23 mouse cellular contexts compared by ENCODE assay signal in genomic region chr13:30931613-30932012, GRCm38 (mm10). TPM values are rescaled to one million over a fixed set of nuclear protein-coding genes. Genes with fewer than 3 reads are reported as not detected.
A peak's percentile ranks its signal among the peaks of the same experiment; 100 is the strongest.
DNase-seq lines count a peak whose midpoint lies in the region; ATAC-seq lines count a peak whose summit lies in the region.
"Had no signal": no experiment of that assay in that cellular context is flagged by ENCODE, and none has a peak within 500 bp of the region (broad histone marks: within the 10 kb centered on the region; RNA-seq: fewer than 3 reads in every experiment).

No protein-coding gene starts in this region.

- H3K9me3 ChIP-seq in limb, embryonic 13.5 days = no peaks in the 10 kb centered on the region
- H3K9me3 ChIP-seq in limb, embryonic 10.5 days (replicated peaks) = no peaks in the 10 kb centered on the region
- no peaks in the 10 kb centered on the region for H3K9me3 ChIP-seq in liver, embryonic 12.5 days (replicated peaks)
- H3K9me3 ChIP-seq: embryonic facial prominence, embryonic 15.5 days; heart, embryonic 15.5 days; hindbrain, embryonic 13.5 days; lung, embryonic 15.5 days; megakaryocyte, embryonic 14.5 days had no signal

- WGBS in limb, embryonic 13.5 days = 37% methylated on average over 4 of the region's 4 CpGs
- WGBS in limb, embryonic 10.5 days = 83% methylated on average over 4 of the region's 4 CpGs
- WGBS in liver, embryonic 12.5 days (ENCODE audit: insufficient replicate concordance) = 49% methylated on average over 4 of the region's 4 CpGs

- ATAC-seq in limb, embryonic 13.5 days (ENCODE audit: low FRiP score, low read depth) = peak; percentile 69
- ATAC-seq in liver, embryonic 12.5 days = peak; percentile 87
- ATAC-seq: forebrain, embryonic 16.5 days; intestine, embryonic 16.5 days had no signal

- no peak overlapping the region for H3K9ac ChIP-seq in limb, embryonic 13.5 days
- no peak overlapping the region for H3K9ac ChIP-seq in liver, embryonic 12.5 days
- H3K9ac ChIP-seq: embryonic facial prominence, embryonic 15.5 days; heart, embryonic 15.5 days; hindbrain, embryonic 13.5 days; lung, embryonic 15.5 days had no signal

- peaks cover 17% of the 10 kb centered on the region for H3K4me1 ChIP-seq in limb, embryonic 13.5 days
- no peaks in the 10 kb centered on the region for H3K4me1 ChIP-seq in limb, embryonic 10.5 days
- peaks cover 37% of the 10 kb centered on the region for H3K4me1 ChIP-seq in liver, embryonic 12.5 days
- H3K4me1 ChIP-seq: embryonic facial prominence, embryonic 15.5 days; heart, embryonic 15.5 days; hindbrain, embryonic 13.5 days; lung, embryonic 15.5 days had no signal

- H3K36me3 ChIP-seq in limb, embryonic 13.5 days = peaks cover 5% of the 10 kb centered on the region
- H3K36me3 ChIP-seq in limb, embryonic 10.5 days = 0 out of 2 replicates have a peak, but pooled peaks cover 5% of the 10 kb centered on the region
- H3K36me3 ChIP-seq in liver, embryonic 12.5 days = peaks cover 17% of the 10 kb centered on the region
- H3K36me3 ChIP-seq: heart, embryonic 15.5 days had no signal

- H3K4me2 ChIP-seq in limb, embryonic 13.5 days (replicated peaks) = no peak overlapping the region
- no peak overlapping the region for H3K4me2 ChIP-seq in liver, embryonic 12.5 days
- H3K4me2 ChIP-seq: embryonic facial prominence, embryonic 15.5 days; heart, embryonic 15.5 days; hindbrain, embryonic 13.5 days; lung, embryonic 15.5 days had no signal

- no peak for DNase-seq in limb, embryonic 10.5 days (ENCODE audit: low spot score)
- peak; percentile 47 for DNase-seq in c-Kit-positive CD71-positive TER-119-positive erythroid progenitor cells, embryonic 14.5 days (ENCODE audit: low spot score)
- DNase-seq in layer of hippocampus, adult 9-11 months = no peak
- DNase-seq in left cerebral cortex, adult 9 months (ENCODE audit: low spot score in 2 of 2) = no peak
- no peak for DNase-seq in layer of hippocampus, adult 8-10 months (ENCODE audit: low spot score in 2 of 2)
- DNase-seq: cerebellum, adult 8-10 months; heart, adult 18-20 months; retina, postnatal 1 day had no signal

- H3K4me3 ChIP-seq in limb, embryonic 13.5 days = no peak overlapping the region
- no peak overlapping the region for H3K4me3 ChIP-seq in limb, embryonic 10.5 days
- no peak overlapping the region for H3K4me3 ChIP-seq in liver, embryonic 12.5 days
- H3K4me3 ChIP-seq: embryonic facial prominence, embryonic 15.5 days; heart, embryonic 15.5 days; hindbrain, embryonic 13.5 days; lung, embryonic 15.5 days; megakaryocyte, embryonic 14.5 days had no signal

- H3K27me3 ChIP-seq in limb, embryonic 13.5 days = peaks cover 9% of the 10 kb centered on the region; the same call in 1 of the 2 replicates
- no peaks in the 10 kb centered on the region for H3K27me3 ChIP-seq in limb, embryonic 10.5 days (ENCODE audit: low read depth, poor library complexity, severe bottlenecking)
- no peaks in the 10 kb centered on the region for H3K27me3 ChIP-seq in liver, embryonic 12.5 days (replicated peaks)
- H3K27me3 ChIP-seq: embryonic facial prominence, embryonic 15.5 days; heart, embryonic 15.5 days; hindbrain, embryonic 13.5 days; lung, embryonic 15.5 days; megakaryocyte, embryonic 14.5 days had no signal

- no peak overlapping the region for H3K27ac ChIP-seq in limb, embryonic 13.5 days
- H3K27ac ChIP-seq in limb, embryonic 10.5 days = no peak overlapping the region
- no peak overlapping the region for H3K27ac ChIP-seq in liver, embryonic 12.5 days
- H3K27ac ChIP-seq: embryonic facial prominence, embryonic 15.5 days; heart, embryonic 15.5 days; hindbrain, embryonic 13.5 days; kidney, postnatal 0 days; lung, embryonic 15.5 days had no signal

RNA-seq across cellular contexts. Expression of gene Hus1b, which starts 15.9 kb away (rescaled TPM):
- polyA plus RNA-seq in limb, embryonic 13.5 days (2015; fragmentation: Nextera tagmentation; extraction: Ambion mirVana) = 0.22 TPM in 1 of 2 replicates, not detected in the other
- 0.13 TPM in 1 of 2 replicates, not detected in the other for polyA plus RNA-seq in limb, embryonic 10.5 days (2016; fragmentation: Nextera tagmentation; extraction: Ambion mirVana)
- 0.10 TPM in 1 of 2 replicates, not detected in the other for polyA plus RNA-seq in liver, embryonic 12.5 days (2016; fragmentation: Nextera tagmentation; extraction: Ambion mirVana)
- total RNA-seq in layer of hippocampus, adult 8-10 months (2022) = 1 to 10 TPM in 2 of 4 experiments, under 1 TPM in 2; 0.64 to 1.1 (median 0.90) TPM
- total RNA-seq: gastrocnemius, adult 18-20 months had no signal
- polyA plus RNA-seq: embryonic facial prominence, embryonic 15.5 days; forebrain, embryonic 16.5 days; heart, embryonic 15.5 days; hindbrain, embryonic 13.5 days; intestine, embryonic 16.5 days; lung, embryonic 15.5 days had no signal

RNA-seq across cellular contexts. Expression of gene Exoc2, which starts 42.3 kb away (rescaled TPM):
- polyA plus RNA-seq in limb, embryonic 13.5 days (2015; fragmentation: Nextera tagmentation; extraction: Ambion mirVana) = 32.5 and 32.7 TPM in 2 replicates
- polyA plus RNA-seq in limb, embryonic 10.5 days (2016; fragmentation: Nextera tagmentation; extraction: Ambion mirVana) = 25.2 and 31.1 TPM in 2 replicates
- 20.7 and 21.4 TPM in 2 replicates for polyA plus RNA-seq in liver, embryonic 12.5 days (2016; fragmentation: Nextera tagmentation; extraction: Ambion mirVana)
- 10 to 100 TPM; 37.6 to 42.7 (median 40.4) TPM for total RNA-seq in layer of hippocampus, adult 8-10 months (2022)

RNA-seq across cellular contexts. Expression of gene Gm5447, which starts 42.4 kb away (rescaled TPM):
- 0.14 TPM in 1 of 2 replicates, not detected in the other for polyA plus RNA-seq in limb, embryonic 13.5 days (2015; fragmentation: Nextera tagmentation; extraction: Ambion mirVana)
- 0.11 TPM in 1 of 2 replicates, not detected in the other for polyA plus RNA-seq in limb, embryonic 10.5 days (2016; fragmentation: Nextera tagmentation; extraction: Ambion mirVana)
- polyA plus RNA-seq in liver, embryonic 12.5 days (2016; fragmentation: Nextera tagmentation; extraction: Ambion mirVana) = not detected in 2 replicates
- under 1 TPM in 1 of 4 experiments, not detected in 3; 0.18 TPM for total RNA-seq in layer of hippocampus, adult 8-10 months (2022)
- total RNA-seq: gastrocnemius, adult 18-20 months; heart, adult 18-20 months; layer of hippocampus, postnatal 10 days; left cerebral cortex, postnatal 25 days had no signal
- polyA plus RNA-seq: neural tube, embryonic 14.5 days; thymus, postnatal 0 days had no signal
